Mouse (Mus musculus): ENCODE data around the gene Ly9. TPM values are rescaled to one million over a fixed set of nuclear protein-coding genes. Genes with fewer than 3 reads are reported as not detected.

Ly9 gene
- polyA plus RNA-seq (2012; rRNA removed), result 30.6 and 32.0 TPM in 2 replicates

DNA sequence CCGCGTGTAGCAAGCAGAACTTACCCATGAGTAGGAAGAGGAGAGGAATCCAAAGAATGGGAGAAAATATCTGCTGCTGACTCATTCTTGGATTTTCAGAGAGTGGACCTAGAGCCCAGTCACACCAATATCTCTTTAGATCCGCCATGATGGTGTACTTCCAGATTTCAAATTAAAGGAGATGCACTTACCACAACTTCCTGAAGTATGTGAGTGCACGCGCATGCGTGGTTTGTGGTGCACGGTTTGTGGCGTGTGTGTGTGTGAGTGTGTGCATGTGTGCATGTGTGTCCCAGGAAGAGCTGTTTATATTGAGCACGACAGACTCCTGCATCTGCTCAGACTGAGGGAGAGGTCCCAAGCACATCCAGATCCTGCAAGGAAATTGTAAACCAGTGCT is at the start of gene Ly9:
Gene Ly9, minus strand, starts transcription at position 235 of the 400 bp plus-strand sequence.
- Histone ChIP-seq H3K4me3 (ENCODE audit: control insufficient read depth, insufficient read depth, low read length) (peak within 1 kb of the TSS; percentile 23), H3K27ac (ENCODE audit: control insufficient read depth, insufficient read depth, low read length) (no peak within 1 kb of the TSS), H3K4me1 (replicated peaks; ENCODE audit: control insufficient read depth, insufficient read depth, low read length) (no peaks in the 10 kb centered on the region), H3K27me3 (ENCODE audit: control insufficient read depth, insufficient read depth, low read length) (no peaks in the 10 kb centered on the region), H3K36me3 (ENCODE audit: control insufficient read depth, insufficient read depth, low read length) (no peaks in the 10 kb centered on the region)
- DNase-seq, result peak; percentile 76
- TF ChIP-seq CTCF (IDR thresholded peaks at IDR 0.05; ENCODE audit: borderline replicate concordance, control insufficient read depth, extremely low read depth, insufficient read depth, low read length, poor library complexity) (no peak), POLR2A (IDR thresholded peaks at IDR 0.05; ENCODE audit: control insufficient read depth, extremely low read depth, insufficient read depth, low read length, poor library complexity) (no peak)
- WGBS, result 6% methylated on average over 9 of the region's 9 CpGs

DNA sequence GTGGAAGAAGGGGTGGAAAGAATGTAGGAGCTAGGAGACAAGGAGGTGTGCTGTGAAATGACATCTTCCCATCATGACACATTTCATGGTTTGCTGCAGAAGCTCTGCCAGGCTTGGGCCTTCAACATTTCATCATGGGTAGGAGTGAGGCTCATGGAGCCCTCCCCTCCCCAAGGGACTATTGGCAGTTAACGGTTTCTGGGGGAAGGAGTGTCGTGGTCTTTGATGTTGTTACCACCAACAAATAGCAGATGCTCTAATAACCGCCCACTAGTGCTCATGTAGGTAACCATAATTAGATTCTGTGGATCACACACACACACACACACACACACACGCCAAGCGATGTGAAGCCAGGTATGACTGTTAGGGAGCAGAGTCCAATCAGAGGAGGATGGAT is 45.5 kb upstream of the Ly9 start, which contains the start of gene Slamf7:
Gene Slamf7, minus strand, starts transcription at position 302 of the 400 bp plus-strand sequence.
- no peak within 1 kb of the TSS for H3K4me3 ChIP-seq (ENCODE audit: control insufficient read depth, insufficient read depth, low read length)
- H3K36me3 ChIP-seq (ENCODE audit: control insufficient read depth, insufficient read depth, low read length), result no peaks in the 10 kb centered on the region
- 91% methylated on average over 5 of the region's 5 CpGs for WGBS
- no peaks in the 10 kb centered on the region for H3K27me3 ChIP-seq (ENCODE audit: control insufficient read depth, insufficient read depth, low read length)
- no peaks in the 10 kb centered on the region for H3K4me1 ChIP-seq (replicated peaks; ENCODE audit: control insufficient read depth, insufficient read depth, low read length)
- TF ChIP-seq CTCF (IDR thresholded peaks at IDR 0.05; ENCODE audit: borderline replicate concordance, control insufficient read depth, extremely low read depth, insufficient read depth, low read length, poor library complexity) (no peak), POLR2A (IDR thresholded peaks at IDR 0.05; ENCODE audit: control insufficient read depth, extremely low read depth, insufficient read depth, low read length, poor library complexity) (no peak)
- no peak for DNase-seq
- H3K27ac ChIP-seq (ENCODE audit: control insufficient read depth, insufficient read depth, low read length), result no peak within 1 kb of the TSS

DNA sequence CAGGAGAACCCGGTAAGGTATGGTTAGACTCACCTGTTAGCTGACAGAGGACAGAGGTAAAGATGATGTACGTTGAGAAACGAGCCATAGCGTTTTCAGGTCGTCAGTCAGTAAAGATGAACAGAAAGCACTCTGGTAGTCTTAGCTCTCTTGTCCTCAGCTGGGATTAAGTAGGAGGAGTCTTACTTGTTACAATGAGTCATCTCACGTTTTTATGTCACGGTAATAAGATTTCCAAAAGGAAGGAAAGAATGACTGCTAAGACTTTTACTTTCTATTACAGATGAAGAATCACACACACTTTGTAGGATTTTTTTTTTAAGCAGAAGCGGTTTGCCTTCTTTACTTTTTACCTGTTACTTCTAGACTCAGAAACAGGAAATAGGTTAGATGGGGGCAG is 41.6 kb upstream of the Ly9 start:
- no peak for DNase-seq
- no peaks in the 10 kb centered on the region for H3K27me3 ChIP-seq (ENCODE audit: control insufficient read depth, insufficient read depth, low read length)
- 23% methylated on average over 8 of the region's 8 CpGs for WGBS
- no peaks in the 10 kb centered on the region for H3K4me1 ChIP-seq (replicated peaks; ENCODE audit: control insufficient read depth, insufficient read depth, low read length)
- H3K36me3 ChIP-seq (ENCODE audit: control insufficient read depth, insufficient read depth, low read length), result no peaks in the 10 kb centered on the region
- H3K4me3 ChIP-seq (ENCODE audit: control insufficient read depth, insufficient read depth, low read length), result no peak overlapping the region
- H3K27ac ChIP-seq (ENCODE audit: control insufficient read depth, insufficient read depth, low read length), result no peak overlapping the region
- TF ChIP-seq POLR2A (IDR thresholded peaks at IDR 0.05; ENCODE audit: control insufficient read depth, extremely low read depth, insufficient read depth, low read length, poor library complexity) (no peak), CTCF (IDR thresholded peaks at IDR 0.05; ENCODE audit: borderline replicate concordance, control insufficient read depth, extremely low read depth, insufficient read depth, low read length, poor library complexity) (no peak)

DNA sequence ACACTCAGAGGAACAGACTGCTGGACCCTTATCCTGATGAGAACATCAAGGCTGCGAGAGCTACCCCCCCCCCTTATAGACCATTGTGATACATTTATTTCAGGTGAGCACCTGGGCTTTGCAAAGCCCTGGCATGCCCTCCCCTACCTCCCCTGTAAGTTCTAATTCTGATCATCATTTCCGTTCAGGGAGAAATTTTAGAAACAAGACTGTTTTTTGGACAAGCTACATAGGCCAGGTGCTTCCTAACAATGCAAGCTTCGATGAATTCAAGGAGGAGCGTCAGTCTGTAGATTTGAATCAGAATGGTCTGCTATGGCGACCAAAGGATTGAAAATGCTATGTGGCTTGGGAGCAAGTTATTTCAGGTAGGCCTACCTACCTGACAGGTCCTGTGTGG is 40.5 kb upstream of the Ly9 start:
- H3K4me3 ChIP-seq (ENCODE audit: control insufficient read depth, insufficient read depth, low read length), result no peak overlapping the region
- no peak overlapping the region for H3K27ac ChIP-seq (ENCODE audit: control insufficient read depth, insufficient read depth, low read length)
- no peak for DNase-seq
- TF ChIP-seq POLR2A (IDR thresholded peaks at IDR 0.05; ENCODE audit: control insufficient read depth, extremely low read depth, insufficient read depth, low read length, poor library complexity), result no peak
- no peak for TF ChIP-seq CTCF (IDR thresholded peaks at IDR 0.05; ENCODE audit: borderline replicate concordance, control insufficient read depth, extremely low read depth, insufficient read depth, low read length, poor library complexity)
- no peaks in the 10 kb centered on the region for H3K27me3 ChIP-seq (ENCODE audit: control insufficient read depth, insufficient read depth, low read length)
- 82% methylated on average over 5 of the region's 5 CpGs for WGBS
- peaks cover 3% of the 10 kb centered on the region; the same call in 1 of the 2 replicates for H3K4me1 ChIP-seq (replicated peaks; ENCODE audit: control insufficient read depth, insufficient read depth, low read length)
- H3K36me3 ChIP-seq (ENCODE audit: control insufficient read depth, insufficient read depth, low read length), result no peaks in the 10 kb centered on the region

DNA sequence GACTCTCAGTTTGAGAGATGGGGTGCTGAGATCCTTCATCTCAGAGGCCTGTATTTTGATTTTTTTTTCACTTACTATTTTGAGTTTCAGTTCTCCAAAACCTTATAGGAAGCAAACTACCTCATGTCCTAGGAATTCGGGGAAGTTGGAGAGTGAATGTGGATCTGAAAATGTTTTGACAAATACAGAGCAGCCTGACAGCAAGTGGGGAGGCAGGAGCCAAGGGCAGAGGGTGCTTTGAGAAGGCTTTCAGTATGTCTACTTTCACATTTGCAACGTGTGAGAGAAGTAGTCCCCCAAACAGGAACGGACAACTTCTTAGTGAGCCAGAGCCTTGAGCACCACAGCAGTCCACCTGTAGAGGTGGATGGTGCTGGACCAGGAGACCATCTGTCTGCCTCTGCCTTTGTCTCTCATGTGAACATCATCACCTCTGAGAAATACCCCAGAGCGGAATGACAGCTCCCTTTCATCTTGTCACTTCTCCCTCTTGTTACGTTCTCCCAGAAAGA is 39.3 kb upstream of the Ly9 start:
- peaks cover 3% of the 10 kb centered on the region; the same call in 1 of the 2 replicates for H3K4me1 ChIP-seq (replicated peaks; ENCODE audit: control insufficient read depth, insufficient read depth, low read length)
- H3K27ac ChIP-seq (ENCODE audit: control insufficient read depth, insufficient read depth, low read length), result peak overlapping the region; percentile 23; the same call in 1 of the 2 replicates
- H3K27me3 ChIP-seq (ENCODE audit: control insufficient read depth, insufficient read depth, low read length), result no peaks in the 10 kb centered on the region
- TF ChIP-seq POLR2A (IDR thresholded peaks at IDR 0.05; ENCODE audit: control insufficient read depth, extremely low read depth, insufficient read depth, low read length, poor library complexity) (no peak), CTCF (IDR thresholded peaks at IDR 0.05; ENCODE audit: borderline replicate concordance, control insufficient read depth, extremely low read depth, insufficient read depth, low read length, poor library complexity) (no peak)
- H3K4me3 ChIP-seq (ENCODE audit: control insufficient read depth, insufficient read depth, low read length), result no peak overlapping the region
- no peak for DNase-seq
- H3K36me3 ChIP-seq (ENCODE audit: control insufficient read depth, insufficient read depth, low read length), result no peaks in the 10 kb centered on the region
- WGBS, result 77% methylated on average over 5 of the region's 5 CpGs

DNA sequence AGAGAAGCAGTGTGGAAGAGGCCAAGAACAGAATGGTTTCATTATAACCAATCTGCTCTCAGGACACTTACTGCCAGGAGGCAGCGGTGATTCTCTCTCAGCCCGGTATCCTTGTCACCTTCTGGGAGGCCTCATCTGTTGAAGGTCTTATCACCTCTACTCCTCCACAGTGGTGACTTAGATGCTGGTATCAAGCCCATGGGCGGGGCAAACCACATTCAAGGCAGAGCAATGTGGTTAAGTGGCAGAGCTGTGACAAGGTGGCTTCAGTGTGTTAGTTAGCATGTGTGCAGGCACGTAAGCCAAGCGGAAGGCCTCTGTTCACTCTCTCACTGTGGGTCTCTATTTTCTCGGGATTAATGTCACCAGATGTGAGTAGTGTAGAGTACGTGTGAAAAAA is 36.4 kb upstream of the Ly9 start:
- TF ChIP-seq CTCF (IDR thresholded peaks at IDR 0.05; ENCODE audit: borderline replicate concordance, control insufficient read depth, extremely low read depth, insufficient read depth, low read length, poor library complexity) (no peak), POLR2A (IDR thresholded peaks at IDR 0.05; ENCODE audit: control insufficient read depth, extremely low read depth, insufficient read depth, low read length, poor library complexity) (no peak)
- no peaks in the 10 kb centered on the region for H3K27me3 ChIP-seq (ENCODE audit: control insufficient read depth, insufficient read depth, low read length)
- peaks cover 3% of the 10 kb centered on the region; the same call in 1 of the 2 replicates for H3K4me1 ChIP-seq (replicated peaks; ENCODE audit: control insufficient read depth, insufficient read depth, low read length)
- H3K27ac ChIP-seq (ENCODE audit: control insufficient read depth, insufficient read depth, low read length), result no peak overlapping the region
- no peaks in the 10 kb centered on the region for H3K36me3 ChIP-seq (ENCODE audit: control insufficient read depth, insufficient read depth, low read length)
- WGBS, result 16% methylated on average over 7 of the region's 7 CpGs
- no peak overlapping the region for H3K4me3 ChIP-seq (ENCODE audit: control insufficient read depth, insufficient read depth, low read length)
- peak; percentile 43 for DNase-seq

DNA sequence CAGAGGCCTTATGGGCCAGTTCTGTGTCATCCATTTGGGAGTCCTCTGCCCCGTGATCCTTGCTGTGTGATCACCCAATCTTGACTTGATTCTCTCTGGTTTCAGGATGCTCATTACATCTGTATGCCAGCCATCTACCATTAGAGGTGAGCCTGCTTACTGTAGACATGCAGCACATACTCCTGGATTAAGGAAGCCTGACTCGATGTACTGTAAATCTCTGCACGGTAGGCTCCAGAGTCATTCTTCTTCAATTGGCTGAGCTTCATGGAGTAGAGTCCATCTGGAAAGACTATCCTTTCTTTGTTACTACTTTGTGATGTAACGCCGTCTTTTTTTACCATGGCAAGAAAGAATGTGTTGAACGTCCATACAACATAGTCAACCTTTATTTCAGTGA is 33.6 kb upstream of the Ly9 start:
- no peaks in the 10 kb centered on the region for H3K27me3 ChIP-seq (ENCODE audit: control insufficient read depth, insufficient read depth, low read length)
- no peak for DNase-seq
- H3K27ac ChIP-seq (ENCODE audit: control insufficient read depth, insufficient read depth, low read length), result no peak overlapping the region
- H3K36me3 ChIP-seq (ENCODE audit: control insufficient read depth, insufficient read depth, low read length), result no peaks in the 10 kb centered on the region
- no peak overlapping the region for H3K4me3 ChIP-seq (ENCODE audit: control insufficient read depth, insufficient read depth, low read length)
- 98% methylated on average over 6 of the region's 6 CpGs for WGBS
- TF ChIP-seq POLR2A (IDR thresholded peaks at IDR 0.05; ENCODE audit: control insufficient read depth, extremely low read depth, insufficient read depth, low read length, poor library complexity) (no peak), CTCF (IDR thresholded peaks at IDR 0.05; ENCODE audit: borderline replicate concordance, control insufficient read depth, extremely low read depth, insufficient read depth, low read length, poor library complexity) (no peak)
- H3K4me1 ChIP-seq (replicated peaks; ENCODE audit: control insufficient read depth, insufficient read depth, low read length), result peaks cover 3% of the 10 kb centered on the region; the same call in 1 of the 2 replicates

Data from thymus, adult 2 months (tissue).